Mouse (Mus musculus) MEL (cell line): ENCODE results near the gene Col9a2.

Experiments used
- E2F4 ChIP-seq: IDR thresholded peaks from 2 replicates; pipeline ENCODE4 v1.6.1; 2011; ENCODE audit warnings: low read depth, low read length, improper control_type of control experiment, borderline replicate concordance
- ZC3H11A ChIP-seq: IDR thresholded peaks from 2 replicates; pipeline ENCODE4 v1.6.1; 2012; ENCODE audit warnings: low read depth, mild to moderate bottlenecking, inconsistent platforms, low read length, improper control_type of control experiment

DNA sequence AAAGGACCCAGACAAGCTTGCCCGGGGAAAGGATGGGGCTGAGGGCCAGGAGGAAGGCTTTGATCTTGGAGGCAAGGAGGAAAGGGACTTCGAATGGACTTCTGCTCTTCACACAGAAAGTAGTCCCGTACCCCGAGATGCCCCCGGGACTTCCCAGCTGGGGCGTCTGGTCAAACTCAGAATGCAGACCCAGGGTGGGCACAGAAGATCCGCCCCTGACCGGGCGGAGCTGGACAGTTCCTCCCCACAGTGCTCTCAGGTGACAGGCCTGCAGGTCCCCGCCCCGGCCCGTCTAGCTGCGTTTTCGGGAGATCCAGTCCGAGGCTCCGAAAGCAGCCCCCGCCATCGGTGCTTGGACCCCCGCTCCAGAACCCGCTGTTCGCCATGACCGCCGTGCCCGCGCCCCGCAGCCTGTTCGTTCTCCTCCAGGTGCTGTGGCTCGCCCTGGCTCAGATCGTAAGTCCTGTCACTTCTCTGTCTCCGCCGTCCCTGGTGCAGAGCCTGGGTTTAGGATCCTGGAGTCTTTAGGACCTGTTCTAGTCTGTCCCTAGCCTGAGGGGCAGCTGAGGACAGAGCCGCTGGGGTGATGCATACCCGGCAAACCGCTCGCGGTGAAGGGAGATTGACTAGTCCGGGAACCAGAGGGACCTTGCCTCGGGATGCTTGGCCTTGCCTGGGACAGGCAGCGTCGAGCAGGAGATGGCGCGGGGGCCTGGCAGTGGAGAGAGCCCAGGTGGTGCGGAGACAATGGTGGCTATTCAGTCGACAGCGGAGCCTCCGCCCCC, at the start of gene Col9a2:
- TF ChIP-seq ZC3H11A (no peak), E2F4 (no peak)
